Mouse (Mus musculus): ENCODE measurements around the gene Rpl36al. TPM values are rescaled to one million over a fixed set of nuclear protein-coding genes. Genes with fewer than 3 reads are reported as not detected.
"Not testable (repeated sequence)": the region's sequence is repeated elsewhere in the genome, so short reads cannot be mapped to it uniquely, and the experiment has no call there.

Gene Rpl36al
- polyA plus RNA-seq, 1 experiment from 2014 or later: 369 TPM

GRCm38 (mm10) chr12:69166861-69167581 is 16.9 kb downstream of the Rpl36al start:
- H3K9me3 ChIP-seq; ATAC-seq; H3K4me3 ChIP-seq (replicated peaks): not testable (repeated sequence)

GRCm38 (mm10) chr12:69164904-69165303 is 19.0 kb downstream of the Rpl36al start:
- Histone ChIP-seq H3K4me2 (replicated peaks) (no peak overlapping the region), H3K36me3 (no peaks in the 10 kb centered on the region), H3K4me1 (replicated peaks) (peaks cover 16% of the 10 kb centered on the region), H3K4me3 (replicated peaks) (no peak overlapping the region), H3K9me3 (no peaks in the 10 kb centered on the region), H3K27me3 (no peaks in the 10 kb centered on the region), H3K27ac (no peak overlapping the region), H3K9ac (replicated peaks) (no peak overlapping the region)
- 63% methylated on average over 3 of the region's 3 CpGs for WGBS
- ATAC-seq: no peak

More at GRCm38 (mm10) chr12:69166861-69167581, 16.9 kb downstream of the Rpl36al start:
- not testable (repeated sequence) for H3K36me3 ChIP-seq; H3K27me3 ChIP-seq; H3K9ac ChIP-seq (replicated peaks); H3K27ac ChIP-seq
- H3K4me1 ChIP-seq (replicated peaks): peaks cover 16% of the 10 kb centered on the region
- H3K4me2 ChIP-seq (replicated peaks): 0 out of 2 replicates have a peak overlapping the region, but pooled peaks have one; percentile 96
- WGBS: 69% methylated on average over 8 of the region's 8 CpGs

GRCm38 (mm10) chr12:69163586-69163985 is 20.3 kb downstream of the Rpl36al start:
- not testable (repeated sequence) for ATAC-seq; H3K4me3 ChIP-seq (replicated peaks); H3K4me2 ChIP-seq (replicated peaks); H3K9me3 ChIP-seq; H3K27me3 ChIP-seq; H3K36me3 ChIP-seq; H3K27ac ChIP-seq; H3K9ac ChIP-seq (replicated peaks); H3K4me1 ChIP-seq (replicated peaks)
- WGBS: 78% methylated on average over 4 of the region's 4 CpGs

GRCm38 (mm10) chr12:69160677-69161076 is 23.2 kb downstream of the Rpl36al start:
- H3K9ac ChIP-seq (replicated peaks); H3K27me3 ChIP-seq: not testable (repeated sequence)

DNA sequence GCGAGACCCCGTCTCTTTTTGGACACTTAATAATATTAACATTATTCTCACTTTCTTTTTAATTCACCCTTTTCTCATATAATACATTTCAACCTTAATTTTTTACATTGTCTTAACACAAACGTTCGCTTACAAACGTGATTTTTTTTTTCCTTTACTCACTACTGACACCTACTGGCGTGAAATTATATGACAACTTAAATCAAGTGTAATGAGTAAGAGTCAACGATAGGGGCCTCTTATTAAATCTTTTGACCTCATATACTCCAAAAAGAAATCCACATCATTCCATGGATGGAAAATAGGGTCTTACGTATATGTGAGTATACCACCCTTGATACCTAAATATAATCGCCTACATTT is 24.3 kb downstream of the Rpl36al start:
- no peaks in the 10 kb centered on the region for H3K9me3 ChIP-seq
- no peak for ATAC-seq
- H3K27ac ChIP-seq: no peak overlapping the region; the same call in none of the 2 replicates
- H3K27me3 ChIP-seq: no peaks in the 10 kb centered on the region
- H3K4me1 ChIP-seq (replicated peaks): peaks cover 12% of the 10 kb centered on the region
- peak overlapping the region; percentile 65; the same call in 1 of the 2 replicates for H3K4me3 ChIP-seq (replicated peaks)
- 4% methylated on average over 9 of the region's 9 CpGs for WGBS
- no peak overlapping the region for H3K4me2 ChIP-seq (replicated peaks)
- H3K9ac ChIP-seq (replicated peaks): no peak overlapping the region
- H3K36me3 ChIP-seq: peaks cover 27% of the 10 kb centered on the region

More at GRCm38 (mm10) chr12:69160677-69161076, 23.2 kb downstream of the Rpl36al start:
- H3K4me1 ChIP-seq (replicated peaks): peaks cover 12% of the 10 kb centered on the region
- H3K4me3 ChIP-seq (replicated peaks); H3K9me3 ChIP-seq; H3K27ac ChIP-seq; H3K4me2 ChIP-seq (replicated peaks); ATAC-seq: not testable (repeated sequence)
- 74% methylated on average over 2 of the region's 2 CpGs for WGBS
- H3K36me3 ChIP-seq: peaks cover 19% of the 10 kb centered on the region

- peak; percentile 99 for ATAC-seq
- WGBS: under 1% methylated on average over 54 of the region's 68 CpGs
- peak within 1 kb of the TSS; percentile 65 for H3K4me3 ChIP-seq (replicated peaks)
- H3K4me1 ChIP-seq (replicated peaks): peaks cover 12% of the 10 kb centered on the region
- peaks cover 27% of the 10 kb centered on the region for H3K36me3 ChIP-seq
- H3K9me3 ChIP-seq, H3K27me3 ChIP-seq: not testable (repeated sequence)
- peak within 1 kb of the TSS; percentile 74 for H3K4me2 ChIP-seq (replicated peaks)
- H3K27ac ChIP-seq: peak within 1 kb of the TSS; percentile 91
- peak within 1 kb of the TSS; percentile 91 for H3K9ac ChIP-seq (replicated peaks)
Measured at GRCm38 (mm10) chr12:69158765-69159577, 24.9 kb downstream of the Rpl36al start, which contains the start of gene Rps29. TSS of gene Rps29 (minus strand) at chr12:69159186.

DNA sequence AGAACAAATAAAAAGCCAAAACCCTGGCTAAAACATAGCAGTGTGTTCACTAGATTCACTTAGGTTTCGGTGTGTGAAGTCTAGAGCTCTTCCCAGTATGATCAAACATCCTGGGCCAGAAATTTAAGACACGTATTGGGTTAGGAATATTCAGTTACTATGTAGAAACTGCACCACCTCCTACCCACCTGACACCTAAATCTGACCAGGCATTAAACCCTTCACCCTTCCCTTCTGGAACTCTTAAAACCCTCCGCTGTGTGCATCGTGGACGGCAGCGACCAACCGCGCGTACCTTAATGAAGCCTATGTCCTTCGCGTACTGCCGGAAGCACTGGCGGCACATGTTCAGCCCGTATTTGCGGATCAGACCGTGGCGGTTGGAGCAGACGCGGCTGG is 25.5 kb downstream of the Rpl36al start:
- peaks cover 27% of the 10 kb centered on the region for H3K36me3 ChIP-seq
- H3K9ac ChIP-seq (replicated peaks): peak overlapping the region; percentile 91
- peak overlapping the region; percentile 65 for H3K4me3 ChIP-seq (replicated peaks)
- peak overlapping the region; percentile 91 for H3K27ac ChIP-seq
- under 1% methylated on average over 19 of the region's 19 CpGs for WGBS
- ATAC-seq: no peak
- H3K4me2 ChIP-seq (replicated peaks): peak overlapping the region; percentile 74
- peaks cover 12% of the 10 kb centered on the region for H3K4me1 ChIP-seq (replicated peaks)
- H3K9me3 ChIP-seq: no peaks in the 10 kb centered on the region
- no peaks in the 10 kb centered on the region for H3K27me3 ChIP-seq

DNA sequence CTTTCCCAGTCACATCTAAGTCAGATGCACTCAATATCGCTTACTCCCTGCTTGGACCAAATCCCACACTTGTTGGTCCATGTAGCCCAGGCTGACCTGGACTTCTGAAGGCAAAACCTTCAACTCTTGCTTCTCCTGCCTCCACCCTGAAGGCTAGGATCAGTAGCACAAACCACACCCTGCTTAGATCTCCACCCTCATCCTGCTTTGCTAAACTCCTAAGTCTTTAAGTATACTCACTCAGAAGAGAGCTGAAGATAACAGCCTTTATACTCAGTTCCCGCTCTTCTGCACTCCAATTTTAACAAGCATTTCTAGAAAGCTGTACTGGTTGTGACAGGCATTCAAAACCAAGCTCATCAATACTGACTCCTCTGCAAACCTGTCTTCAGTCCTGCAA is 26.8 kb downstream of the Rpl36al start:
- WGBS: 95% methylated on average over 2 of the region's 2 CpGs
- H3K4me2 ChIP-seq (replicated peaks): peak overlapping the region; percentile 74; the same call in 1 of the 2 replicates
- H3K27me3 ChIP-seq: no peaks in the 10 kb centered on the region

DNA sequence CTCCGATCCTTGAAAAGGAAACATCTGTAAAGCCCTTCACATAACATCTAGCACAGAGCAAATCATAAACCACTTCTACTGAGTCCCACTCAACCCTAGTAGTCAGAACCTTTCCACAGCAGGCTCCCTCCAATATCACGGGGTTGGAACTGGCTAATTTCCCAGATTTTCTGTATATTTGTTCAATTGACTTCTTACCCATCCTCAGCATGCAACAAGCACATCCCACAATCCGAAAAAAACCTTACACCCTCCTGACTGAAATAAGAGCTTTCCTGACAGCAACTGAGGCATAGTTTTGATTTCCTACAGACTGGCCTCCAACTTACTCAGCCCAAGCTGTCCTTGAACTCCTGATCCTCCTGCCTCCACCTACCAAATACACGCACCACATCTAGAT is 27.4 kb downstream of the Rpl36al start:
- Histone ChIP-seq H3K27ac (no peak overlapping the region), H3K36me3 (peaks cover 27% of the 10 kb centered on the region), H3K9me3 (no peaks in the 10 kb centered on the region), H3K9ac (replicated peaks) (no peak overlapping the region), H3K4me2 (replicated peaks) (no peak overlapping the region), H3K4me3 (replicated peaks) (no peak overlapping the region), H3K27me3 (no peaks in the 10 kb centered on the region), H3K4me1 (replicated peaks) (peaks cover 12% of the 10 kb centered on the region)
- no peak for ATAC-seq
- WGBS: 96% methylated on average over 4 of the region's 4 CpGs

More for the DNA sequence above, 26.8 kb downstream of the Rpl36al start:
- Histone ChIP-seq H3K9ac (replicated peaks) (no peak overlapping the region), H3K4me1 (replicated peaks) (peaks cover 12% of the 10 kb centered on the region), H3K27ac (no peak overlapping the region), H3K36me3 (peaks cover 27% of the 10 kb centered on the region), H3K9me3 (no peaks in the 10 kb centered on the region), H3K4me3 (replicated peaks) (no peak overlapping the region)
- ATAC-seq: no peak

DNA sequence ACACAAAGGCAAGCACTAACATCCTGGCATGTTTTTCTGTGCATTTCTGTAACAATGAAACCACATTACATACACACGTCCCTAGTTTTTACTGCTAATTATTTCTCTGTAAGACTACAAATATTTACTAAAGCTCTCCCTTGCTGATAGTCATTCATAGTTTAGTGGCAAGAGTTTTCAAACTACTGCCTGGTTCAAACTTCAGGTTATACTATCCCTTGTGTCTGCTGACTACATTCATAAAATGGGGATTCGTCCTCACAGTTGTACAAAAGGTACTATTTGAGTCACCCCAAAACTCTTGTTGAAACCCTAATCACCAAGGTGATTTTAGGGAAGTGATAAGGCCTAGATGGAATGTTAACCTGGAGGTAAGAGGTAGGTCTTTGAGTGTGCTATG is 28.0 kb downstream of the Rpl36al start:
- Histone ChIP-seq H3K4me3 (replicated peaks) (no peak overlapping the region), H3K9ac (replicated peaks) (no peak overlapping the region), H3K36me3 (peaks cover 27% of the 10 kb centered on the region), H3K27ac (no peak overlapping the region), H3K4me1 (replicated peaks) (peaks cover 12% of the 10 kb centered on the region), H3K4me2 (replicated peaks) (no peak overlapping the region), H3K27me3 (no peaks in the 10 kb centered on the region), H3K9me3 (no peaks in the 10 kb centered on the region)
- WGBS: 85% methylated on average over 2 of the region's 2 CpGs
- ATAC-seq: no peak

- H3K36me3 ChIP-seq: peaks cover 2% of the 10 kb centered on the region; the same call in 1 of the 2 replicates
- no peaks in the 10 kb centered on the region for H3K4me1 ChIP-seq (replicated peaks)
- no peak overlapping the region for H3K27ac ChIP-seq
- no peak for ATAC-seq
- H3K4me3 ChIP-seq (replicated peaks): no peak overlapping the region
- H3K9me3 ChIP-seq: no peaks in the 10 kb centered on the region
- no peak overlapping the region for H3K9ac ChIP-seq (replicated peaks)
- H3K4me2 ChIP-seq (replicated peaks): no peak overlapping the region
- no peaks in the 10 kb centered on the region for H3K27me3 ChIP-seq
- WGBS: 81% methylated on average over 13 of the region's 13 CpGs
Measured at GRCm38 (mm10) chr12:69150049-69150448, 33.8 kb downstream of the Rpl36al start.

GRCm38 (mm10) chr12:69147166-69147735 is 36.6 kb downstream of the Rpl36al start:
- H3K27me3 ChIP-seq: no peaks in the 10 kb centered on the region
- H3K4me1 ChIP-seq (replicated peaks): no peaks in the 10 kb centered on the region
- whole genome bisulfite sequencing: 93% methylated on average over 5 of the region's 5 CpGs
- H3K4me2 ChIP-seq (replicated peaks): no peak overlapping the region
- H3K9ac ChIP-seq (replicated peaks): no peak overlapping the region
- H3K36me3 ChIP-seq: no peaks in the 10 kb centered on the region
- no peak overlapping the region for H3K27ac ChIP-seq
- H3K4me3 ChIP-seq (replicated peaks): no peak overlapping the region
- H3K9me3 ChIP-seq: no peaks in the 10 kb centered on the region
- no peak for ATAC-seq
